Mouse (Mus musculus) embryonic facial prominence, embryonic 13.5 days (tissue): ENCODE measurements around the gene Gapvd1. TPM values are rescaled to one million over a fixed set of nuclear protein-coding genes. Genes with fewer than 3 reads are reported as not detected.
A peak's percentile ranks its signal among the peaks of the same experiment; 100 is the strongest.

Source experiments
- ATAC-seq: fragments of 200-750 bp; cut with Nextera tagmentation; 2 replicates; pipeline ENCODE4 v1.8.0; 2017; ENCODE audit warnings: low read depth; ENCODE audit not compliant: insufficient number of reproducible peaks, insufficient read depth, low FRiP score, low TSS enrichment
- H3K27ac ChIP-seq: fragments of 300-500 bp; sonication (generic); 2 replicates; pipeline ENCODE4 v1.5.1; 2015; ENCODE audit warnings: moderate library complexity, mild to moderate bottlenecking, inconsistent platforms
- H3K27me3 ChIP-seq: fragments of 300-500 bp; sonication (generic); 2 replicates; pipeline ENCODE4 v1.6.1; 2015; ENCODE audit warnings: mild to moderate bottlenecking, inconsistent platforms
- H3K36me3 ChIP-seq: fragments of 300-500 bp; sonication (generic); 2 replicates; pipeline ENCODE4 v1.6.1; 2015; ENCODE audit warnings: mild to moderate bottlenecking, inconsistent platforms
- H3K4me1 ChIP-seq: fragments of 300-500 bp; sonication (generic); 2 replicates; pipeline ENCODE4 v1.6.1; 2015; ENCODE audit warnings: inconsistent platforms
- H3K4me2 ChIP-seq: fragments of 300-500 bp; sonication (generic); 2 replicates; pipeline ENCODE4 v1.6.1; 2015; ENCODE audit warnings: moderate library complexity, mild to moderate bottlenecking, inconsistent platforms
- H3K4me3 ChIP-seq: fragments of 300-500 bp; sonication (generic); 2 replicates; pipeline ENCODE4 v1.5.1; 2015; ENCODE audit warnings: mild to moderate bottlenecking, inconsistent platforms
- H3K9ac ChIP-seq: fragments of 300-500 bp; sonication (generic); 2 replicates; pipeline ENCODE4 v1.6.1; 2015; ENCODE audit warnings: mild to moderate bottlenecking, inconsistent platforms
- H3K9me3 ChIP-seq: fragments of 300-500 bp; sonication (generic); 2 replicates; pipeline ENCODE4 v1.6.1; 2016; ENCODE audit warnings: inconsistent platforms
- WGBS: fragments of 180-500 bp; shearing (Covaris S2); methylation state at CpG from one replicate; pipeline ENCODE4 v1.1.7; 2015; ENCODE audit warnings: mixed read lengths; 5-methylcytosine and 5-hydroxymethylcytosine counted together
- polyA plus RNA-seq: library from polyadenylated mRNA; unstranded; fragments of >200 nt; fragmentation: Nextera tagmentation; extraction: Ambion mirVana; gene quantifications from 2 replicates; pipeline ENCODE4 v1.2.1, GENCODE M21; 2015

The Gapvd1 gene
- polyA plus RNA-seq, 1 experiment from 2014 or later, result 97.1 TPM

DNA sequence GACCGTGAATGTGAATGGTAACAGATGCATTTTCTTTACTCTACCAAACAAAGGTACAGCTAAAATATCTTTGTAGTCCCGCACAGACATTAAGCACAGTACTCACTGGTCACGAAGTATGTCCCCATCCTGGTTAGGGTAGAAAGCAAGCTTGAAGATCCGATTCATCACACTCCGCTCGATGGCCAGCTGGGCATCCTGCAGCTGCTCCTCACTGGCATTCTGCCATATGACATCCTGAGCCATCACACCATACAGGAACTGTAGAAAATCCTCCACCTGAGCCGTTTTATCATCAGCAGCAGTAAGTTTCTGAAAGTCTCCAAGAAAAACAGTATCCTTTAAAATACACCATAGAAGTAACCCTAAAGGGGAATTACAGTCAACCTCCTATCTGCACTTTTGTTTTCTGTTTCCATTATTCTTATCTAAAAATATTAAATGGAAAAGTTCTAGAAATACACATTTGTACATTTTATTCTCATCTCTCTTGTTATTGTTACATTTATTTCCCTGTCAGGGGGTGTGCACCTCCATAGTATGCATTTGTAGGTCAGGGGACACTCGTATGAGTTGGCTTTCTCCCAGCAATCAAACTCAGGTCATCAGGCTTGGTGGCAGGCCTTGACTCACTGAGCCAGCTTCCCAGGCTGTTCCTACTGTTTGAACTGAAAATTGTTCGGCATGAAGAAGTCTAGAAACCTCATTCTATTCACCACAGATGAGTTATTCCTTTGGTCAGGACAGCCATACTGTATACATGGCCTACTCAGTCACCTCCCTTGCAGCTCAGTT, 70.8 kb downstream of the Gapvd1 start:
- Histone ChIP-seq H3K4me3 (no peak overlapping the region), H3K36me3 (peaks cover 78% of the 10 kb centered on the region), H3K4me1 (no peaks in the 10 kb centered on the region), H3K27ac (no peak overlapping the region), H3K27me3 (no peaks in the 10 kb centered on the region), H3K9me3 (no peaks in the 10 kb centered on the region), H3K9ac (no peak overlapping the region), H3K4me2 (no peak overlapping the region)
- WGBS, result 93% methylated on average over 9 of the region's 9 CpGs
- no peak for ATAC-seq

GRCm38 (mm10) chr2:34677976-34678375, 77.1 kb downstream of the Gapvd1 start:
- Histone ChIP-seq H3K27ac (no peak overlapping the region), H3K9ac (no peak overlapping the region), H3K27me3 (no peaks in the 10 kb centered on the region), H3K9me3 (no peaks in the 10 kb centered on the region), H3K4me3 (no peak overlapping the region), H3K36me3 (peaks cover 68% of the 10 kb centered on the region), H3K4me2 (no peak overlapping the region), H3K4me1 (no peaks in the 10 kb centered on the region)
- ATAC-seq, result no peak
- 82% methylated on average over 4 of the region's 4 CpGs for WGBS

- no peak for ATAC-seq
- no peak overlapping the region for H3K27ac ChIP-seq
- no peaks in the 10 kb centered on the region for H3K27me3 ChIP-seq
- H3K4me2 ChIP-seq, result no peak overlapping the region
- H3K4me3 ChIP-seq, result no peak overlapping the region
- no peaks in the 10 kb centered on the region for H3K9me3 ChIP-seq
- no peak overlapping the region for H3K9ac ChIP-seq
- peaks cover 2% of the 10 kb centered on the region for H3K4me1 ChIP-seq
- peaks cover 59% of the 10 kb centered on the region for H3K36me3 ChIP-seq
- 94% methylated on average over 8 of the region's 8 CpGs for WGBS
These were observed 78.0 kb downstream of the Gapvd1 start for GRCm38 (mm10) chr2:34677061-34677460.

DNA sequence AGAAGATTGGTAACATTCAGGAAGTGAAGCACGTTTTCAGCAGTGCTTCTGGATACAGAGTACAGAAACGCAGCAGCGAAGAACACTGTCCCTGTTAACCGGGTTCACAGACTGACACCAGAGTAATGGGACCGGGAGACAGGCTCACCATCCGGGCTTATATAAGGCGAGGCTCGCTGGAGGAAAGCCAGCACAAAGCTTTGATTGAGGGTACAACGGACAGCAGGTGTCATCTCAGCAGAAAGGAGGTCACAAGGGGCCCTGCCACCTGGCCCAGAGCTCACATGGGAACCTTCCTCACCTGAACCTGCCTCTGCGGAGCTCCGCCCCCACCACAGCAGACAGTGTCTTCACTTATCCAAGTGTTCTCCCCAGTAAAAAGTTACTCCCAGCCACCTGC, 81.2 kb downstream of the Gapvd1 start:
- H3K4me3 ChIP-seq, result no peak overlapping the region
- H3K27me3 ChIP-seq, result no peaks in the 10 kb centered on the region
- WGBS, result 88% methylated on average over 11 of the region's 11 CpGs
- no peak overlapping the region for H3K27ac ChIP-seq
- peaks cover 18% of the 10 kb centered on the region for H3K4me1 ChIP-seq
- no peak for ATAC-seq
- no peak overlapping the region for H3K9ac ChIP-seq
- H3K36me3 ChIP-seq, result peaks cover 45% of the 10 kb centered on the region
- no peaks in the 10 kb centered on the region for H3K9me3 ChIP-seq
- H3K4me2 ChIP-seq, result no peak overlapping the region

- peak; percentile 15; the same call in 1 of the 2 replicates for ATAC-seq
- 33% methylated on average over 31 of the region's 31 CpGs for WGBS
- peak overlapping the region; percentile 75 for H3K9ac ChIP-seq
These were observed 83.5 kb downstream of the Gapvd1 start for GRCm38 (mm10) chr2:34671385-34672026.

DNA sequence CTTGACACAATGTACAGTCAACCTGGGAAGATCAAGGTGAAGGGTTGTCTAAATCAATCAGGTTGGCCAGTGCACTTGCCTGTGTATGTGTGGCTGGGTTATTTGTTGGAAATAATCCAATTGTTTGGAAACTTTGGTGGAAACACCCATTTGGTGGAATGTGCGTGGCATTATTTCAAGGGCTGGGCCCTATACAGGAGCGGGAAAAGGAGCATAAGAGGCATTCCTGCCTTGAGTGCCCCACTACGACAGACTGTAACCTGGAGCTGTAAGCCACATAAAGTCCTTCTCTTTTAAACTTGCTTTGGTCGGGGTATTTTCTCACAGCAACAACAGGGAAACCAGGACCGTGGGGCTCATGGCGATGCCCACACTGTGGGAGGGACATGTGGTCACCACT, 84.6 kb downstream of the Gapvd1 start:
- ATAC-seq, result no peak
- H3K4me1 ChIP-seq, result peaks cover 25% of the 10 kb centered on the region

More at GRCm38 (mm10) chr2:34671385-34672026, 83.5 kb downstream of the Gapvd1 start:
- Histone ChIP-seq H3K36me3 (peaks cover 22% of the 10 kb centered on the region), H3K4me1 (peaks cover 25% of the 10 kb centered on the region), H3K27ac (peak overlapping the region; percentile 28), H3K4me2 (peak overlapping the region; percentile 87), H3K9me3 (no peaks in the 10 kb centered on the region), H3K27me3 (peaks cover 12% of the 10 kb centered on the region; the same call in 1 of the 2 replicates), H3K4me3 (peak overlapping the region; percentile 54)

GRCm38 (mm10) chr2:34669203-34669746, 85.8 kb downstream of the Gapvd1 start:
- ATAC-seq, result no peak
- H3K9me3 ChIP-seq, result no peaks in the 10 kb centered on the region
- no peak overlapping the region for H3K27ac ChIP-seq
- H3K27me3 ChIP-seq, result peaks cover 12% of the 10 kb centered on the region; the same call in 1 of the 2 replicates
- no peak overlapping the region for H3K9ac ChIP-seq
- H3K4me2 ChIP-seq, result no peak overlapping the region
- WGBS, result 57% methylated on average over 8 of the region's 8 CpGs
- H3K36me3 ChIP-seq, result 0 out of 2 replicates have a peak, but pooled peaks cover 4% of the 10 kb centered on the region
- no peak overlapping the region for H3K4me3 ChIP-seq
- peaks cover 25% of the 10 kb centered on the region for H3K4me1 ChIP-seq

More for the DNA sequence above, 84.6 kb downstream of the Gapvd1 start:
- H3K4me3 ChIP-seq, result no peak overlapping the region
- H3K27ac ChIP-seq, result no peak overlapping the region
- peaks cover 12% of the 10 kb centered on the region; the same call in 1 of the 2 replicates for H3K27me3 ChIP-seq
- H3K9ac ChIP-seq, result no peak overlapping the region
- peaks cover 12% of the 10 kb centered on the region for H3K36me3 ChIP-seq
- no peak overlapping the region for H3K4me2 ChIP-seq
- no peaks in the 10 kb centered on the region for H3K9me3 ChIP-seq
- 77% methylated on average over 6 of the region's 6 CpGs for WGBS

DNA sequence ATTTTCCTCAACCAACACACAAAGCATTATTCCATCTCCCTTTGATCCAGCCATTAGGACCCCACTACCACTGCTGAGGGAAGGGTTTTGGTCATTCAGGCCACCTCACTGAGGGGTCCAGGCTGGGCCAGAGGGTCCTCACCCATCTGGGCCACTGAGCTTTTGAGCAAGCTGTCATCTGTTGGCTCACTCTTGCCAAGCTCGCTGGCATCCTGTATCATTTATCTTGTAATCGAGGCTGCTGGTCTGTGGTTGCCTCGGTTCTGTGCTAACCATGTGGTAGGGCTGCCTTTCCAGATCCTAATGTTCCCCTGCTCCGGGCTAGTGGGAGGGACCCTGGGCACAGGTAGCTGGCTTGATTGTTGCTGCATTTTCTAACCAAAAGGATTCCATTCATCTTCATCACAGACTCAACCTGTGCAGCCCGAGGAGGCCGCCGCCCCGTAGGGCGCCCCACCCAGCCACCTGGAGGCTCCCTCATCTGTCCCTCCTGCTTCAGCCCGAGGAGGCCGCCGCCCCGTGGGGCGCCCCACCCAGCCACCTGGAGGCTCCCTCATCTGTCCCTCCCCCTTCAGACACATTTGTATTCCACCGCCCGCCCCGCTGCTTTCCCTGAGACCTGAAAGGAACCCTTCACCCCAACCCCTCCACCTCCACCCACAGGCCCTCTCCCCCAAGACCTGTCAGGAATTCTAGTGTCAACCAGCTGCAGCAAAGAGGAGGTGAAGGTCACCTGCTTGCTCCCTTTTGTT, 86.4 kb downstream of the Gapvd1 start:
- WGBS, result 37% methylated on average over 17 of the region's 17 CpGs
- no peaks in the 10 kb centered on the region for H3K36me3 ChIP-seq
- no peak overlapping the region for H3K27ac ChIP-seq
- peaks cover 25% of the 10 kb centered on the region for H3K4me1 ChIP-seq
- H3K4me2 ChIP-seq, result peak overlapping the region; percentile 16; the same call in 1 of the 2 replicates
- ATAC-seq, result 0 out of 2 replicates have a peak, but pooled peaks have one; percentile 5
- H3K27me3 ChIP-seq, result peaks cover 12% of the 10 kb centered on the region; the same call in 1 of the 2 replicates
- no peaks in the 10 kb centered on the region for H3K9me3 ChIP-seq
- H3K4me3 ChIP-seq, result no peak overlapping the region
- no peak overlapping the region for H3K9ac ChIP-seq

GRCm38 (mm10) chr2:34667820-34668219, 87.2 kb downstream of the Gapvd1 start:
- no peak for ATAC-seq
- no peak overlapping the region for H3K4me3 ChIP-seq

GRCm38 (mm10) chr2:34647410-34647809, 107.6 kb downstream of the Gapvd1 start:
- 69% methylated on average over 11 of the region's 11 CpGs for whole genome bisulfite sequencing
- H3K9ac ChIP-seq, result no peak overlapping the region

More at GRCm38 (mm10) chr2:34667820-34668219, 87.2 kb downstream of the Gapvd1 start:
- Histone ChIP-seq H3K36me3 (no peaks in the 10 kb centered on the region), H3K27me3 (peaks cover 12% of the 10 kb centered on the region; the same call in 1 of the 2 replicates), H3K27ac (no peak overlapping the region), H3K9ac (no peak overlapping the region), H3K9me3 (no peaks in the 10 kb centered on the region), H3K4me1 (peaks cover 25% of the 10 kb centered on the region), H3K4me2 (no peak overlapping the region)
- 23% methylated on average over 10 of the region's 10 CpGs for WGBS

GRCm38 (mm10) chr2:34646541-34646865, 108.5 kb downstream of the Gapvd1 start:
- H3K4me1 ChIP-seq, result peaks cover 9% of the 10 kb centered on the region
- 9% methylated on average over 5 of the region's 5 CpGs for WGBS
- H3K4me3 ChIP-seq, result peak overlapping the region; percentile 44
- H3K4me2 ChIP-seq, result peak overlapping the region; percentile 64
- H3K36me3 ChIP-seq, result no peaks in the 10 kb centered on the region
- no peaks in the 10 kb centered on the region for H3K9me3 ChIP-seq
- H3K27ac ChIP-seq, result no peak overlapping the region
- peak; percentile 75; the same call in 1 of the 2 replicates for ATAC-seq
- peaks cover 6% of the 10 kb centered on the region; the same call in 1 of the 2 replicates for H3K27me3 ChIP-seq
- H3K9ac ChIP-seq, result no peak overlapping the region

More at GRCm38 (mm10) chr2:34647410-34647809, 107.6 kb downstream of the Gapvd1 start:
- H3K4me2 ChIP-seq, result no peak overlapping the region
- no peaks in the 10 kb centered on the region for H3K9me3 ChIP-seq
- H3K36me3 ChIP-seq, result no peaks in the 10 kb centered on the region
- ATAC-seq, result no peak
- H3K27ac ChIP-seq, result no peak overlapping the region
- H3K4me3 ChIP-seq, result no peak overlapping the region
- peaks cover 9% of the 10 kb centered on the region for H3K4me1 ChIP-seq
- H3K27me3 ChIP-seq, result peaks cover 6% of the 10 kb centered on the region; the same call in 1 of the 2 replicates
